Mouse (Mus musculus) cerebellum, adult 9-10 months (tissue): ENCODE results near the gene Iqub.

Source experiments
- DNase-seq: peaks from one replicate; pipeline ENCODE4 v3.0.0; 2022

The Iqub gene

DNA sequence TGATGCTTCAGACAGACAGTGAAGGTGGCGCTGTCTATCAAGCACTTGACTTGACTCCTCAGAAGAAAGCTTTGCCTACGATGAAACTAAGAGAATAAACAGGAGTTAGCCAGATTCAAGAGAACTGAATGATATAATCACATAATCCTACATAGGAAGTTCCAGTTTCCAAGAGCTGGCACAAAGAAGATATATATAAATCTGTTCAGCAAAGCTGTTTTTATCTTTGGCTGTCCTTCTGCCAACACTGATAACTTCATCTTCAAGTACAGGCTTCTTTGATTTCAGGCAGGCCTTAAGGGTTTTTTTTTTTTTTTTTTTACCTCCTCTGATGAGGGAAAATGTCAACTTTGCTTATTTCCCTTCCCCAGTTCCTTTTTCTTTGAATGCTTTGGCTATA, 44.7 kb downstream of the Iqub start:
- no peak for DNase-seq

DNA sequence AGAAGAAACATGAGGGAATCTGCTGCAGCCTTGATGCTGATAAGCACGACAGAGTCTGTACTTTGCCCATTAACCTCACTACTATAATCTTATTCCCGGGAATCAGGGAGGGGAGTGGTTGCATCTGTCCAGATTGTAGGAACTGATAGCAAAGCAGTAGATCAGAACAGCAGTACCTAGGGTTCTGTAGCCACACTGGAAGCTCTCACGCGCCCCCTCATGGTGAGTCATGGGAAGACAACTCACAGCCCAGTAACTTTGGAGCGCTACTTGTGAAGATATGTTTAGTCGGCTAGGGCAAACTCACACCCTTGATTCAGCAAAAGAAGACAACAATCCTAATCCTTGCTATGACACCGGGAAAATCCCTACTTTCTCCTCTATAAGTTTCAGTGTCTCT, 58.8 kb downstream of the Iqub start:
- peak; percentile 81 for DNase-seq

DNA sequence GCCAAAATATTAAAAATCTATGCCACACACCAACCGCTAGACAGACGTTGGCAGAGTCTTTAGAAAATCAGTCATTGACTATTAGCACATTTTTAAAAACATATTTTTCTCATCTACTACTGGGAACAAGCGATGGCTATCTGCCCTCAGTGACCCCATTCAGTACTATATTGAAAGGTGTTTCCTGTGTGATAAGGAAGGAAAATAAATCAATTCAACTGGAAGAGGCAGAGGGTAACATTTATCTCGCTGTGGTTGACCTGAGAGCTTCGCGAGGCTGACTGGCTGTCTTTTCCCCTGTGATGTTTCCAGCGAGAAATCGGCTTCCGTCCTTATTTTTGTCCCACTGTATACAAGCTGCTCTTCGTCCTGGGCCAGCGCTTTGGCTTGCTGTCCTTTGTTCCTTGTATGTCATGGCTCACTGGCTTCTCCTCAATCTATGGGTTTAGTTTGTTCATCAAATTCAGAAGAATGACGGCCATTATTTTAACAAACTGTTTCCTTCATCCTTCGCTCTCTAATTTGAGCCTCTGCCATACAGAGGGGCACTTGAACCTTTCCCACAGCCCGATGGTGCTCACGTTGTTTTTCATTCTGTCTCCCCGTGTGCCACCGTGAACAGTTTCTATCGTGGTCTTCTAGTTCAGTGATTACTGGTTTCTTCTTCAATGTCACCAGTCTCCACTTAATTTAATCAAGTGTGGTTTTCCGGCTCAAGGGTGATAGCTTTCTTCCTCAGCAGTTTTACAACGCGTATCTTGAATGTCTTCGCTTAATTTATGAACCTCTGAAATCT, 63.6 kb downstream of the Iqub start:
- DNase-seq = no peak

DNA sequence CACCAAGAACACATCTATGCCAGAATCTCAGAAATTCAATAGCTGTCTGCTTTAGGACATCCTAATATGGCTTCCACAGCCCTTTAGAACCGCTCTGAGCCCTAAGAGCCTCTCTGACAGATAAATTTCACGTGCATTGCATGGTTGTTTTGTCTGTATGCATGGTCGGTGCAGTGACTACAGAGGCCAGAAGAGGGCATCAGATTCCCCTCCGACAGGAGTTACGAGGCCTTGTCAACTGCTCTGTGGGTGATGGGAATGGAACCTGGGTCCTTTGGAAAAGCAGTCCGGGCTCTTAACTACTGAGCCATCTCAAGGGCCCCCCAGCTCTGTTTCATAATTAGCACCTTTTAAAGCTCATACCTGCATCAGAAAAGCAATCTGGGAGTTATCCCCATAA, 64.6 kb downstream of the Iqub start:
- no peak for DNase-seq

DNA sequence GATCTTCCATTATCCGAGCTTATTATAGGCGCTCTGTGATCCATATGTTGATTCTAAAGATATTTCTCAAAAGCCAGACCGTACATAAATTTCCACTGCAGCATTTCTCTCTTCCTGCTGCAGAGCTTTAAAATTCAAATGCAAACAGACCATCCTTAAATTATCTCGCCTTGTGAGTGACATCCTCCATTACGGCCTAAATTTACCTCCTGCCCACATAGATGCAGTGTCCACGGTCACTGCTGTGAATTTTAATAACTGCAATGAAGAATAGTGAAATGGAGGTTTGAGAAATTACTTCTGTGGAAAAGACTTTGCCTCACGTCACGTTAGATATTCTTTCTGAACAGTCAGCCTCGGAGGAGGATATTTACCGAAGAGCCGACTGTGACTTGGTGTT, 98.8 kb downstream of the Iqub start:
- no peak for DNase-seq

DNA sequence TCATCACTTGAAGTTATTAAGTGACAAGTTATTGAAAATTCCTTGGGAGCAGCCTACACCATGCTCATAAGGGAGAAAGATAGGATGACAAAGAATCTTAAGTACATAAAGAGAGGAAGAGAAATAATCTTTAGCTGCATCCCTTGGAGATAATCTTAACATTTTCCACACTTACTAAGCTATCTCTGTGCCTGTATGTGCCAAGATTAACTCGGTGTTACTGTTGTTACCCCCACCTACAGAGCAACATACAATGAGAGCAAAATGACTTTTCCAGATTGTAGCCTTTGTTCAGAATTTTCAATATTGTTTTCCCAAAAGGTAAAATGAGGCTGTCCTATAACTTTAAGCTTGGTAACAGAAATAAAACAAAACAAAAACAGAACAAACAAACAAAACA, 99.4 kb downstream of the Iqub start:
- DNase-seq = no peak

DNA sequence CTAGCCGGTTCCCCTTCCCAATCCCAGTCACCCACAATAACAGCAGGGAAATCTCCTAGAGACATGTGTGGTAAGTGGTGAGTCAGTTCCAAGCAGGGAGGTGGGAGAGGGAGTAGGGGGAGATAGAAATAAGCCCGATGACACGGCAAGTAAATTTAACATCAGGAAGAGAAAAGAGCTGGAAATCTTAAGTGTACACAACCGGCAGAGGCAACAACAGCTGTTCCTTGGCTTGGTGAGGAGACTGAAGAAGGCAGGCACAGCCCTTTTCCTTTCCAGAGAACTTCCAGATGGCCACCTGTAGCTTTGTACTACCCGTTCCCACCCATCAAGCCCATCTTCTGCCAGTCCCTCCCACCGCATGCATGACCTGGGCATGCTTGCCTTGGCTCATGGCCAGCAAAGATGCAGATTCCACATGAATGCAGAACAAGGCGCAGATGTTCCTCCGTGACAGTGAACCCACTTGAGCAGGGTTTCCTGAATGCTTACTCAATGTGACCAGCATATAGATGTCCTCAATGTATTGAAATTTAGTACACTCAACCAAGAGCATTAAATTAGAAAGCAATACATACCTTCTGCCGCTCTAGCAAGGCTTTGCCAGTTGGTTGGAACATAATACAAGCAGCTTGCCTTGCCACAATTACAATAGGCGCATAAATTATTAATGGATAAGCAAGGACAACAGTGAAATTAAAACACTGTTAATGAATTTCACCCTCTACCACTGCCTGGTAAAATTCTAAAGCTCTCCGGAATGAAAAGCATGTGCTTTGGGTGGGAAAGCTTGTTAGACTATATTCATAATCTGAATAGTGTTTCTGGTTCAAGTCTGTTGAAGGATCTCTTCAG, 106.1 kb downstream of the Iqub start:
- DNase-seq = no peak

DNA sequence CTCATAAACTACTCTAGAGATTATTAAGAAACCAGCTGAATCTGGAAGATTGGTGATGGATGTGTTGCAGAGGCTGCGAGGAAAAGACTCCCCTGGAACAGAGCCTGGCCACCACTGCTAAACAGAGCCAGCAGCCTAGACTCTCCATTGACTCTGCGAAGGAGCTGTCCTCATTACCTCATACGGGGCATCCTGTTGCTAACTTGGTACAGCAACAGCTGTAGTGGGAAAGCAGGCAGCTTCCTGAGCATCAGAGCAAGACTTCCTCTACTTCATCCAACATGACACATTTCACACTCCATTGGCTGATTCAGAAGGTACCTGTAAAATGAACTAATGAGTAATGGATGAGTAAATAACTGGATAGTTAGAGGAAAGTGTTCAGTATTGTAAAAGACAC, 107.1 kb downstream of the Iqub start:
- DNase-seq = no peak

DNA sequence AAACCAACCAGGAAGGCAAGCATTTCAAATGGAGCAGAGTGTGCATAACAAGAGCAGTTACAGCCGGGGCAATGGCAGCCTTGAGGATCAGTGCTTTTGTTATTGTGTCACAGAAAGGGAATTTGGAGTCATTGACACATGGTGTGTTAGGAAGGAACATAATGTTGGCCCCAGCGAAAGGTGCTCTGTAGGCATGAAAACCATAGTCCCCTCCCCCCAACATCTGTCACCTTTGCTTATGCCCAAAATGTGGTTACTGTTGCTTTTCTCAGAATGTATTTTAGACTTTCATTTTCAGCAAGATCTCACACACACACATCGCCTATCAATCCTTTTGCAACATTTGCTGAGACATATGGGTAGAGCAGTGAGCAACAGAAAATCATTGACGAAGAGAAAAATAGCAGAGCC, 117.6 kb downstream of the Iqub start:
- peak; percentile 79 for DNase-seq
